ENCODE assay signal across 25 mouse cellular contexts in genomic region chr6:48430748-48431147, GRCm38 (mm10). TPM values are rescaled to one million over a fixed set of nuclear protein-coding genes. Genes with fewer than 3 reads are reported as not detected.
"Had no signal": no experiment of that assay in that cellular context is flagged by ENCODE, and none has a peak within 500 bp of the region (broad histone marks: within the 10 kb centered on the region; RNA-seq: fewer than 3 reads in every experiment).

No protein-coding gene starts in this region.

- H3K27me3 ChIP-seq: embryonic facial prominence, embryonic 12.5 days; embryonic facial prominence, embryonic 13.5 days; embryonic facial prominence, embryonic 15.5 days; forebrain, embryonic 12.5 days; forebrain, embryonic 13.5 days; forebrain, embryonic 15.5 days had no signal

- H3K4me3 ChIP-seq: embryonic facial prominence, embryonic 10.5 days; embryonic facial prominence, embryonic 12.5 days; embryonic facial prominence, embryonic 13.5 days; embryonic facial prominence, embryonic 15.5 days; erythroblast, embryonic 14.5 days; forebrain, embryonic 10.5 days; forebrain, embryonic 12.5 days; forebrain, embryonic 13.5 days; forebrain, embryonic 15.5 days; gastrocnemius, adult 2 months; heart, adult 2 months; heart, embryonic 10.5 days had no signal

- DNase-seq: cerebellum, postnatal 36 days; embryo, embryonic 11 days; forebrain, postnatal 0 days; gastrocnemius, adult 2 months; gastrocnemius, postnatal 10 days; gastrocnemius, postnatal 14 days; gastrocnemius, postnatal 25 days; gastrocnemius, postnatal 36 days; heart, adult 11 months; heart, adult 18-20 months; heart, adult 2 months had no signal

- H3K27ac ChIP-seq: embryonic facial prominence, embryonic 10.5 days; embryonic facial prominence, embryonic 12.5 days; embryonic facial prominence, embryonic 13.5 days; embryonic facial prominence, embryonic 15.5 days; forebrain, embryonic 10.5 days; forebrain, embryonic 12.5 days; forebrain, embryonic 13.5 days; forebrain, embryonic 15.5 days; gastrocnemius, adult 2 months; heart, adult 2 months; heart, embryonic 10.5 days had no signal

- H3K4me1 ChIP-seq: forebrain, embryonic 13.5 days; forebrain, embryonic 15.5 days had no signal

- ATAC-seq: forebrain, embryonic 13.5 days; forebrain, embryonic 14.5 days; forebrain, embryonic 15.5 days; forebrain, embryonic 16.5 days; forebrain, postnatal 0 days had no signal

RNA-seq across cellular contexts. Expression of gene Sspo, which starts 17.3 kb away (rescaled TPM):
- total RNA-seq: common myeloid progenitor, adult 5-6 weeks; granulocyte monocyte progenitor cell, adult 5-6 weeks had no signal
- polyA plus RNA-seq: erythroblast, embryonic 14.5 days had no signal
